Mouse (Mus musculus) G1E (cell line): ENCODE measurements at regions not wholly inside any gene's neighbourhood (a gene's known extent, or its start where the extent isn't known, plus 50 kb on each side); places are given as distances from the start of the nearest gene placed in this dataset.

Experiments
- CTCF ChIP-seq: IDR thresholded peaks from 2 replicates; pipeline ENCODE4 v1.5.1; 2012; ENCODE audit warnings: low read depth, low read length, inconsistent platforms, mixed read lengths
- GATA1 ChIP-seq: IDR thresholded peaks from 2 replicates; pipeline ENCODE4 v1.6.1; 2012; ENCODE audit warnings: borderline replicate concordance, low read length, inconsistent platforms, mixed read lengths
- GATA2 ChIP-seq: IDR thresholded peaks from 2 replicates; pipeline ENCODE4 v1.6.1; 2012; ENCODE audit warnings: low read depth, low read length, inconsistent platforms, borderline replicate concordance
- POLR2AphosphoS5 ChIP-seq: IDR thresholded peaks from 2 replicates; pipeline ENCODE4 v1.6.1; 2012; ENCODE audit warnings: low read depth, low read length, inconsistent platforms; ENCODE audit not compliant: insufficient replicate concordance
- TAL1 ChIP-seq: conservative IDR thresholded peaks from 2 replicates; pipeline ENCODE4 v1.6.1; 2012; ENCODE audit warnings: low read depth, low read length, inconsistent platforms, mixed read lengths

DNA sequence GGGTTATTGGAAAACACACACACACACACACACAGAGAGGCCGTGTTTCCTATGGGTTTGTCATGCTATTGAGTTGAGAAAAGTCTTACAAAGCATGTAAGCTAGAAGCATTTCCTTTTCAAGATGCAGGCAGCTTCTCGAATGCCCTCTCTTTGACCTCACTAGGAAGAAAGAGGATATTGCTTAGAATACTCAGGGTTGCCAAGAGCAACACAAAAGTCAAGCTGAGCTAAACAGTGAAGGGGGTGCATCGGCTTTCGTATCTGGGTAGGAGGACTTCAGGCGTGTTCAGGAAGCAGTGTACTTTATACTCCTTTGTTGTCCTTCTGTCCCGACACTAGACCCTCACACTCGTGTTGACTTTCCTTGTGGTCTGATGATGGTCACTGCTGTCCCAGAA, 246.5 kb downstream of the Prex1 start:
- no peak for TF ChIP-seq CTCF
- TF ChIP-seq TAL1: no peak
- TF ChIP-seq GATA1: no peak
- no peak for TF ChIP-seq POLR2AphosphoS5
- no peak for TF ChIP-seq GATA2
